Mouse (Mus musculus): ENCODE measurements around the gene Thrb.

Thrb gene

DNA sequence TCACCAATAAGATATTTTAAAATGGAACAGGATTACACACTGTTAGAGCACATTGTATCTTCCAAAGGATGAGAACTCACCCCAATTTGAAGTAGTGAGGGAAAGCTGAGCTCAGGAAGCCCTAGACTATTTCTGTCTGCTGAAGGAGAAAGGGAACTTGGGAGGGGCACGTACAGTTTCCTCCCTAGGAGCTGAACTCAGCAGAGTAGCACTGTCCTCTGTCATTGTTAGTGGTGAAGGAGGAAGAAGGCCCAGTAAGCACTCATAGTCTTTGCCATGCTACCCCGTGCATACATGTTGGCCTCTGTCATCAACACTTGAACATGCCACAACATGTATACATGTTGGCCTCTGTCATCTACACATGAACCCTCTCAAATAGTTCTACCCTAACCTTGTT lies 294.0 kb downstream of the Thrb start:
- no peak for DNase-seq (ENCODE audit: low spot score in 2 of 2)

DNA sequence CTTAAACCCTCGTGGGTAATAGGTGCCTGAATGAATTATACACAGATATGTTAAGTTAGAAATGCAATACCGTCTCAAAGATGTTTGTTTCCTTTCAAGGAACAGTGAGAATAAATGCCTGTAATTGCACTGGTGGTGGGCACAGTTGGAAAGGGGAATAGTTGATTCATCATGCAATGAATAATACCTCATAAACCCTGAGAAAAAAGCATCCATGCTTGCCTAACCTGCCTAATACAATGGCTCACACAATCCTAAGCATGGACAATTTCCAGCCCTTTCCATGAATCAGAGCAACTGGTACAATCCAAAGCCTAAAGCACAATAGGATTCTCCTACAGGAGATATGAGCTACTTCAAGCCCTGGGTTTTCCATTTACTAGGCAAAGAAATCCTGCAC lies 299.8 kb downstream of the Thrb start:
- no peak for DNase-seq (ENCODE audit: low spot score in 2 of 2)

DNA sequence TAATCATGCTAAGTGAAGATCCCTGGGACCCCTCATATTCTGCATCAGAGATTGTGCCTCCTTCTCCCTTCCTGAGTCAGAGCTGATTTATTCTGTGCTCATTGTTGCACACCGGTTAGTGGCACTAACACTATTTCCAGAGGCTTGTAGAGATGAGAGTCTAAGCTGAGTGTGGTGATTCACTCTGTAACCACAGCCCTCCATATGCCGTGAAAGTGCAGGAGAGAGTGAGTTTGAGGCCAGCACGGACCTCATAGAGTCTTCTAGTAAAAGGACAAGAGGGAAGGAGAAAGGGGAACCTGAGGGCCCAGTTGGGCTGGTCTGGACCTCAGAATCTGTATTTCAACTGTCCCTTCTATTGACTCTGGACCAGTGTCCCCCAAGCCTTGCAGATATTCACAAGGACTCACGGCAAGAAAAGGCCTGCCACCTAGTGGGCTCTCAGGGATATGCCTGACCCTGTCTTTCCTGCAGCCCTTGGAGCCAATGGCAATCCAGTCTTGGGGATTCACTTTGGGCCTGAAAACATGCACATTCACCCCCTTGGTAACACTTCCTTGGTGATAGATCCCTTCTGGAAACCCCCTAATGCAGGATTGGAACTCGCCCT lies 307.2 kb downstream of the Thrb start:
- peak; percentile 54 to 63 for DNase-seq (ENCODE audit: low spot score in 2 of 2)

DNA sequence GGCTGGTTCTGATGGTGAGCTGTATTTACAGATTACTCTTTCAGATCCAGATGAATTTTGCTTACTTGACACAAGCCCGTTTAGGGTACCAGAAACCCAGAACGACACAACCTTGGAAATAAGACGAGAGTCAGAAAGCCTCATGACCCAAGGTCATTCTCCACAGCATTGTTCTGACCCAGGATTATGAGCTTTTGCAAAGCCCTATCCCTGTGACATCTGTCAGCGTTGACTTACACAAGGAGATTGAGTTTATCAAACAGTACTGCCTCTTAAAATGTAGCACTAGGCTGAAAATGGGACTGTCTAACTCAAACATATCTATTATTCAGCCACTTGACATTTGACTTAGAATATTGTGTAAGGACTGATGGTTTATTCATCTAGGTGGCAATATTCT lies 312.1 kb downstream of the Thrb start:
- DNase-seq (ENCODE audit: low spot score in 2 of 2): no peak

DNA sequence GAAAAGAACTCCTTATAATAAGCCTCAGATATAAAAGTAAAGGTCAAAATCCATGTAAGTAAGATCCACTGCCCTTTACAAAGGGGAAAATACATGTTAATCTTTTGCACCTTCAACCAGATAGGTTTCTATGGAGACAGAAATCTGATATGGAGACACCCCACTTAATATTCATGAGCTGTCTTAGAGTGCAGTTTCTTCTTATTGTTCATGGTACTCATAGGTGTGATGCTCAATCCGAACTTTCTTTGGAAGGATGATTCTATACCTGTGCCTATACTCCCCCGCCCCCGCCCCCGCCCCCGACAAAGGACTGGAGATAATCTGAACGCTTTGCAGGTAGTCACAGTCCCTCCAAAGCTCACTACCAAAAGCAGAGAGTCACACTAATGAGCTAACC lies 312.6 kb downstream of the Thrb start:
- no peak for DNase-seq (ENCODE audit: low spot score in 2 of 2)

DNA sequence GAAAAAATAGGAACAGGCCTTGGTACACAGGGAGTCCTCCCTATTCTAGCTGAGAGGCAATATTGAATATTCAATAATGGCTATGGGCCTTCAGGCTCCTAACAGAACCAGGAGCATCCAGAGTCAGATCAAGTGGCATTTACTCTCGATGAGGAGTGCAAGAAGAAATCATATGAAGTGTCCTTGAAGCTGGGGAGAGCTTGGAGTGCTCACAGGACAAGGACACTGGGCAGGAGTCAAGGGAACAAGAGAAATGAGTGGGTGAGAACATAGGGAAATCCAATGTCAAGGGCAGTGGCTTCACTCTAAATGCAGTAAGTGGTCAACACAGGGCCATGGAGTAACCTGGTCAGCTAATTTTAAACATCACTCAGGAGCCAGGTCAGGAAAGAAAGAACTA lies 315.7 kb downstream of the Thrb start:
- no peak for DNase-seq (ENCODE audit: low spot score in 2 of 2)

DNA sequence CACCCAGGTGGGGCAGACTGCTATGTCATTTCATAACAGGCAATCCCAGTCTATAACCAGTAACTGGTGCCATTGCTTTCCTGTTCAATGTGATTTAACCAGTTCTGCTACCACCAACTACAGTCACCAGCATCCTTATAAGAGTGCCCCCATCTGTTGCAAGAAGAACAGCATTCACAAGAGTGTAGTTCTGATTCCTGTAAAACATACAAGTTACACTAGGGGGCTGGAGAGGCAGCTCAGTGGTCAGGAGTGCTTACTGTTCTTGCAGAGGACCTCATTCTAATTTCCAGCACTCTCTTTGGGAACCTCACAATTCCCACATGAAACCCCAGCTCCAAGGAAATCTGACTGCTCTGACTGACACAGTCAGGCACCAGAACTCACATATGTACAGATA lies 318.2 kb downstream of the Thrb start:
- DNase-seq (ENCODE audit: low spot score in 2 of 2): no peak

DNA sequence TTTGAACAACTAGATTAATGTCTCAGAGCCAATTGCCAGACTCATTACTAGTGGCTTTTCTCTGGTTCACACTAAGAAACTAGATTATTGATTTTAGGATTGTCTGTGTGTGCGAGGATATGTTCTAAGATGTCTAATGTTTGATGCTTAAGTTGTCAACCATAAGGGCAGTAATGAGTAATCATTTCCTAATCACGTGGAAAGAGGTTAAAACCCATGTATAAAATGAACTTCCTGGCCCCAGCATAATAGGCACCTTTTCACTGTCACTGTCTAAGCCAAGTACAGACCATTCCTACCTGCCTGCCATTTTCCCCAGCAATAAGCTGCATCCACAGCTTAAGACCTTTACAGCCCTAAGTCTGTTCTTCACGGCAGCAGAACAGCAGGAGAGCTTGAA lies 321.2 kb downstream of the Thrb start:
- no peak for DNase-seq (ENCODE audit: low spot score in 2 of 2)

DNA sequence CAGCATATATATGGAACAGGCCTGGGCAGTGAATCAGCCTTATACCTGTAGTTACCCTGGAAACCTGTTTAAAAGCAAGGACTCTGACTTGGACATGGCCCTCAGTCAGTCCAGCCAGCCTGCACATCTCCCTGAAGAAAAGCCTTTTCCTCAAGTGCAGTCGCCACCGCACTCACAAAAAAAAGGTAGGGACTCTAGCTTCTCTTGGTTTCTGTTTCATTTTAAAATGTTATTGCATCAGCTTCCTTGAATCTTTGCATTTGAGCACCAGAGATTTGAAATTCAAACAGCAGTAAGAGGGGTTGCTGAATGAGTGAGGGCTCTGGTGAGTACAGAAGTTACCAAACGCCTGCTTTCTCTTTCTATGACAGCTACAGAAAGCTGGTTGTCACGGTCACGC lies 322.0 kb downstream of the Thrb start:
- no peak for DNase-seq (ENCODE audit: low spot score in 2 of 2)

DNA sequence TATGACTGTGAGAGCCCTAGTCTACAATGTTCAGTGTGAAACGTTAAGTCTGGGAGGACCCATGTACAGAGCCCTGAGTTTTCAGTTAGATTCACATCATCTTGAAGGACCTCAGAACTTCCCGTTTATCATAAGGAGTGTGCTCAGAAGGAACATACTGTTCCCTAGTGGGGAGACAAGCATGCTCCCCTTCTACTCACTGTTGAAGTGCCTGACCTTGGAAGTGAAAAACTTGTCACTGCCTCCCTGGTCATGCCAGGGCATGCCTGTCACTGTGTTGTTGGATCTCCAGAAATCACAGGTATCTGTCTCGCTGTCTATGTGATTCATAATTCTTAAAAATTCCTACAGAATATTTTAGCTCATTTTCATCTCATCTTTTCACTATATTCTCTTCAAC lies 323.3 kb downstream of the Thrb start:
- no peak for DNase-seq (ENCODE audit: low spot score in 2 of 2)

DNA sequence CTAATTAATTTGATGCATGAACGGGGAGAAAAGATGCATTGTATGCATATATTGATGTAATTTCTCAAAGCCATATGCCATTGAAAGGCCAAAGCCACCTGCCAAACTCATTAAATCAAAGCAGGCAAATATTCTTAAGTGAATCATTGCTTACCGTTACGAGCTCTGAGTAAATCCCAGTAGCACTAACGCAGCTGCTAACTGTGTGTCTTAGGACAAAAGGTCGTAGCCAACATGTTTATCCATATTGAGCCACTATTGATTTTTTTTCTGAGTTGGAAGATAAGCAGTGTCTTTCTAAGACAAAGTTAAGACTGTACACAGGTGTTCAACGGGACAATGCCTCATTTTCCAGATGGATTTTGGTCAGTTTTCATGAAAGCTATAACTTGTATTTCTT lies 323.8 kb downstream of the Thrb start:
- no peak for DNase-seq (ENCODE audit: low spot score in 2 of 2)

DNA sequence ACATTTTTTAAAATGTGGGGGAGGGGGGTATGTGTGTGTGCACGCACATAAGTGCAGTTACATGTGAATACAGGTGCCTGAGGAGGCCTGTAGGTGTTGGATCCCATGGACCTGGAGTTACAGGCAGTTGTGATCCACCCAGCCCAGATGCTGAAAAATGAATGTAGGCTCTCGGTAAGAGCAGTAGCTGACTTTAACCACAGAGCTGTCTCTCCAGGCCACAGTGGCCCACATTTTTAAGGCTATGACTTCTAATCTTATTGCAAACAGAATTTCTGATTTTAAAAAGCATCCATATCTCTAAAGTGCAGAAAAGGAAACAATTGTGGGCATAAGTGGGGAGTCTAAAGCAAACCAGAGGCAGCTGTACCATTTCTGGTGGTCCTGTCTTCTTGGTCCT lies 328.5 kb downstream of the Thrb start:
- no peak for DNase-seq (ENCODE audit: low spot score in 2 of 2)

DNA sequence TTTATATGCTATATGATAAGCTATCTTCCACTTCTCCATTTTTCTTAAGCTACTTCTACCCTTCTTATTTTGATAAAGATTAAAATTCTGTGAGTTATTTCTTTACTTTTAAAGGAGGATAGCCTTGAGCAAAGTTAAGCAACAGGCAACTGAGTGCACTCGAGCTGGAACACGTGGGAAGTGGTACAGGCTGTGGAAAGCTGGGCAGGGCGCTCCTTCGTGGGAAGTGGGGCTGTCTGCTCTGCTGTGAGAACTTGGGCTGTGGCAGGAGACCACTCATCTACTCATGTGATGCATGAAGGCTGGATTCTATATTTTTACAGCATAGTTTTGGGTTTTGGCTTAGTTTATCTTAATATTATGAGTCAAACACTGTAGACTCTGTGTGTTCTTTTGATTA lies 329.1 kb downstream of the Thrb start:
- no peak for DNase-seq (ENCODE audit: low spot score in 2 of 2)

DNA sequence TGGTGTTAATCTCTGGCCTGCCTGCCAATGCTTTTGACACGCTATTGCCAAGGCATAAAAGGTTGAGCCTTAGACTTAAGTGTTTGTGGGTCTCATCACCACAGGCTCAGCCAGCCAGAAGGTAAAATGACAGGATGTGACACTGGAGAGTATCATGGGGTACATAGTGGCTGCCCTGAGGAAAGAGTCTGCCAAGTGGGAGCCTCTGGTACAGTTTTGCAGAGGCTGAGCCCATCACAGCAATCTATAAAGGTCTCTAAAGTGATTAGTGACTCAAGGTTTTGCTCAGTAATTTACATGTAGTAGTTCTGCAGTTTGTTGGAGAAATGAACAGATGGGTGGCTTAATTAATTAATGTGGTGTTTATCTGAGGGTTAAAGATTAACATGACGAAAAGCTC lies 330.1 kb downstream of the Thrb start:
- DNase-seq (ENCODE audit: low spot score in 2 of 2): no peak

DNA sequence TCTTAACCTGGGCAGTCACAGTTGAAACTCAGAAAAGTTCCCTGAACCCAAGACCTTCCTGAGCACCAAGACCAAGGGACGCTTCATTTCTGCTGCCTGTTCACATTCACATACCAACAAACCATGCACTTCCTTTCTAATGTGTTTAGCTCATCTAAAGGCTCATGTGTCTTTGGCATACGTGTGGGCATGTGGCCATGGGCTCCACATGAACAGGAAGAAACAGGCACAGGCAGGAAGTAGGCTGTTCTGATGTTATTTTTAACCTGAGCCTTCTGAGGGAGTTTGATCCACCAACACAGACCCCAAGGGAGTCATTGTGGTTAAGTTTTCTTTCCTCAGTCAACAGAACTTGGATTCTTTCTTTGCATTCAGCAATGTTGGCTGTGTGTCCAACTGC lies 341.8 kb downstream of the Thrb start:
- no peak for DNase-seq (ENCODE audit: low spot score in 2 of 2)

DNA sequence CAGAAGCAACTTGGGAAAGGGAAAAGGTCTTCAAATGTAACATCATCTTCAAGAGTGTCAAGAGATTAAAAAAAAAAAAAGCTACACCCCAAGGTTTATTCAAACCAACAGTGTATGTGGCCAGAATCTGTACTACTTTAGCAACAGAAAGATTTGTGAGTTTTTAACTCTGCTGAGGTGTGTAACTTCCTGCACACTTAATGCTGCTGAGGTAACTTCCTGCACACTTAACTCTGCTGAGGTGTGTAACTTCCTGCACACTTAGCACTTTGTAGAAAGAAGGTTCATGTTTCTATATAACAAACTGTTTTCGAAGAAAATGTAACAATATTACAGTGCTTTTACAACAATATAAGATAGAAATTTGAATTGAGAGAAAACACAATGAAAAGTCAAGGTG lies 343.6 kb downstream of the Thrb start:
- no peak for DNase-seq (ENCODE audit: low spot score in 2 of 2)

DNA sequence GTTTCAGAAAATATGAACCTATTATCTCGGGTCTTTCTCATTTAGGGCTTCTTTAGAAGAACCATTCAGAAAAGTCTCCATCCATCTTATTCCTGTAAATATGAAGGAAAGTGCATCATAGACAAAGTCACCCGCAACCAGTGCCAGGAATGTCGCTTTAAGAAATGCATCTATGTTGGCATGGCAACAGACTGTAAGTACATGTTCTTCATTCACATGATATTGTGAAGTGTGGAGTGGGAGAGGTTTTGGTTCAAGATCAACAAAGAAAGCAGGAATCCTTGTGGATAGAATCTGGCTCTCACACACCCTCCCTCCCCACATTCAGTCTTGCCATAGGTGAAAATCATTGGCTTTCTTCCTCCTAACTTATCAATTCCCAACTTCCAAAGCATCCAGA lies 348.5 kb downstream of the Thrb start:
- no peak for DNase-seq (ENCODE audit: low spot score in 2 of 2)

DNA sequence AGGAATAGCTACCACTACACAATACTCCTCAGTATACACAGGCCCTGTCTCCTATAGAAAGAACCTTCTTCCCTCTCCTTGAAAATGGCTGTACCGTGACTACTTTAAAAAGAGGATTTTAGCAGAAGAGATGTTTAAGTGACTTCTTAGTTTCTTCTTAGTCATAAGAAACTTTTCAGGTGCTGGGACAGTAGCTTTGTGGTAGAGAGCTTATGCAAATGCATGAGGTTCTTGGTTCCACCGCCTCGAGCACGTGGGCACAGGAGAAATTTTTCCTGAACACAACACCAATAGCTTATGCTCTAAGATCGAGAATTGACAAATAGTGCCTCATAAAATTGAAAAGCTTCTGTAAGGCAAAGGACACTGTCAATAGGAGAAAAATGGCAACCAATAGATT lies 356.5 kb downstream of the Thrb start:
- DNase-seq (ENCODE audit: low spot score in 2 of 2): no peak

DNA sequence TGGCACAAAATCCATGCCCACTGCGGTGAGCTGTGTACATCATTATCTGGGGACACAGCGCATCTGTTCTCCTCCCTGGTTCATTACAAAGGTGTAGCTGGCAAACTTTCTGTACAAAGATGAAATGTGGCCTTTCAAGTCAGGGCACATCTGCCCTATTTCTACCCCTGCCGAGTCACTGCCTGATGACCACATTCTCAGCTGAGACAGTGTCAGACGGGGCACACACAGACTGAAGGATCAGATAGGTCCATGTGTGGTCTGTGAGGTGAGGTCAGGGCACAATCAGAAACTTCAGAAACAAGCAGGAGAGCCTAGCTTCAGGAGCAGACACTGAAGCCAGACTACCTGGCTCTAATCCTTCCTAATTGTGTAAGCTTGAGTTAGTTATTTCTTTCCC lies 360.1 kb downstream of the Thrb start:
- no peak for DNase-seq (ENCODE audit: low spot score in 2 of 2)

DNA sequence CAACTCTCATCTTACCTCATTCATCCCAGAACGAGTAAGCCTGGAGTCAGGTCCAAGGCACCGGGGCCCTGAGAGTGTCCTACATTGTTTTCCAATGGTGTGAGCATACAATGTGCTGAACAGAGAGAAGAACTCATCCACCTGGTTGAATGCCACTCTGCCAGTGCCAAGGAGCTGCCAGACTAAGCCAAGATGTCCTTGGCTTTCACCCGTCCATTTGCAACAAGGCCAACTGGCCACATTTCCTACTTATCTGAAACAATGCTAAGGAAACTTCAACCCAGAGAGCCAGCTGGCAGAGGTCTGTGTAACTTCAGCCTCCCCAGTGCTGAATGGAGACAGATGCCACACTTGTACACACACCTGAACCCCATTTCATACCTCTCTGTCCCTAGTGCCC lies 360.6 kb downstream of the Thrb start:
- no peak for DNase-seq (ENCODE audit: low spot score in 2 of 2)

DNA sequence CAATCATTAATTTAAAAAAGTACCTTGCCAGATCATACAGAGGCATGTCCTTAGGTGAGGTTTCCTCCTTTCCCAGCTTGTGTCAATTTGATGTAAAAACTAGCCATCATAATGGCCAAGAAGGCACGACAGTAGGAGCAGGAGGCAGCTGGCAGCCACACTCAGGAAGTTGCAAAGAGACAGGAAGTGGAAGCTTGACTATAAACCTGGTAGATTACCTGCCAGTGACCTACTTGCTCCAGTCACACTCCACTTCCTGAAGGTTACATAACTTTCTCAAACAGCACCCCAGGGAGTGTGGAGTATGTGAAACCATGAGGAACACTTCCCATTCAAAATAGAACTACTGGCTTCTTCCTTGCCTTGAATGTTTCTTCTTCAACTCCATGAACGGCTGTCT lies 361.7 kb downstream of the Thrb start:
- DNase-seq (ENCODE audit: low spot score in 2 of 2): no peak

DNA sequence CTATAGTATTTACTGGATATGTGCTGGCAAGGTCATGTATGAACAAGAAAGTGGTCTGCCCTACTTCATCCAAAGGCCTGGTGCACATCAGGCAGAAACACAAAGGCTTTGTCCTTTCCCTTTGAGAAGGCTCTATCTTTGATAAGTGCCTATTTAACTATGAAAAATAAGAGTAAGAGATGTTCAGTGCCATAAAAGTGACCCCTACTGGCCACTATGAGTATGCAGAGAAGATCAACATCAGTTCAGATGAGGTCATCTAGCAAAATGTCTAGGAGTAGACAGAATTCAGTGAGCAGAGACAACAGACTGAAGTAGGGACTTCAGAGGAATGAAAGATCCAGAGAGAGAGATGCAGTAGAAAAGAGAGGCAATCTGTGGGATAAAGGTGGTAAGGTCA lies 362.3 kb downstream of the Thrb start:
- no peak for DNase-seq (ENCODE audit: low spot score in 2 of 2)

DNA sequence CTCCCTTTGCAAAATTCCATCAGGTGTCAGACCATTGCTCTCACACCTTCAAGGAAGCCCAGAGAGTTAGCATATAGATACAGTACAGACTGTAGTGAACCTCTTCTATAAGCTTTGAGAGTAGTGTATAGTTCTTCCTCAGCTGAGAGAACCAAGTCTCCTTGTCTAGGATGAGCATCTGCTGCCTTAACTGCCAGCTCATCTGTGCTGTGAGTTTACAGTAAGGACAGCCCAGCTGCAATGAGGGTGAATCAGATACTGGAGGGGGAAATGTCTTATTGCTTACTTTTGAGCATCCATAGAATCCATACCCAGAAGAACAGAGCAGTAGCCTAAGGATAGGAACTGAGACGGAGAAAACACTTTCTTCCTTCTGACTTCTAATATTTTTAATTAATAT lies 367.8 kb downstream of the Thrb start:
- DNase-seq (ENCODE audit: low spot score in 2 of 2): no peak

DNA sequence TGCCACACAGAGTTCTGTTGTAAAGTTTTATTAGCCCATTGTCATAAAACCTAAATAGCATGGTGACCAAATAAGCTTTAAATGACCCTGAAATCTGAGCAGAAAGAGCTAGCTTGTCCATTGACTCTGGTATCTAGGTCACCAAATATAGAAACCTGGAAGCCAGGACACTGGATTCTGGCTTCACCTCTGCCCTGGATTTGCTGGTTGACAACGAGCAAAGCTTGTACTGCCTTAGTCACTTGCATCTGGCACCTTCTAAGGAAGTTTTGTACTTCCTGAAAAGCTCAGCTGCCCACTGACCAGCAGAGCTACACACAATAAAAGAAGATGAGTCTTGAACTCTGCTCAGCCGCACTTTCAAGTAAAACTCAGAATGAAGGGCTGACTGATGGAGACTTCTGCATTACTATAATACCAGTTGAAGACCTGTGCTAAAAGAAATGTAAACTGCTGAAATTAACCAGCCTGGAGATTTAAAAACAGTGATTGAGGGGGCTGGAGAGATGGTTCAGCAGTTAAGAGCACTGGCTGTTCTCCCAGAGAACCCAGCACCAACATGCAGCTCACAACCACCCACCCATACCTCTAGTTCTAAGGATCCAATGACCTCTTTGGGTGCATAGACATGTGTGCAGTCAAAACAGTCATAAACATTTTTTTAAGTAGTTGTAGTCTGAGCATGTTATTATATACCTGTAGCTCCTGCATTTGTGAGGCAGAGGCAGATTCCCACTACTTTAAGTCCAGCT lies 369.3 kb downstream of the Thrb start:
- no peak for DNase-seq (ENCODE audit: low spot score in 2 of 2)
